Comparison of ENCODE assay signal across 8 mouse cellular contexts in the genomic region with DNA sequence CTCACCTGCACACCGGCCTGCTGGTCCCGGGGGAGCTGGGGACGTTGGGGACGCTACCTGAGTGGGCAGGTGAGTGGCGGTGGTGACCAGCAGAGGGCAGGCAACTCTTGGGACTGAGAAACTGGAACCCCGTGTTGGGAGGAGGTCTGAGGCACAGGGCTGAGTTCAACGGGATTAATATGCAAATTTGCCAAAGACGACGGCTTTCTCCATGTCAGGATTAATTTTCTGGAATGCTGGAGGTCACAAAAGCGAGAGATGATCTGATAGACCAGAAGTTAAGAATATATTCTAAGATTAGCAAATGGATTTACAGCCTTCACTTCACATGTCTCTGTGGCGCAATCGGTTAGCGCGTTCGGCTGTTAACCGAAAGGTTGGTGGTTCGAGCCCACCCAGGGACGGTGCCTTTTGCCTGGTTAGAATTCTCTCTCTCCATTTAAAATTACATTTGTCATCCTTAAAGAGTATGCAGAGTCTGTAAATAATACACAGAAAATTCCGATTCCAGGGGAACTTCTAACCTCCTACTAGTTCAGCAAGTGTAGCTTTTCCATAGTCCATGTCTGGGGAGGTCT. TPM values are rescaled to one million over a fixed set of nuclear protein-coding genes. Genes with fewer than 3 reads are reported as not detected.
DNase-seq lines count a peak whose midpoint lies in the region; ATAC-seq and TF ChIP-seq lines count a peak whose summit lies in the region.

No protein-coding gene starts in this region.

- TF ChIP-seq POLR2A in cortical plate, adult 2 months (IDR thresholded peaks at IDR 0.05; ENCODE audit: extremely low read depth, insufficient read depth, low read length), result no peak

- no peaks in the 10 kb centered on the region for H3K4me1 ChIP-seq in cortical plate, adult 2 months (ENCODE audit: control insufficient read depth, insufficient read depth, low read length)

- TF ChIP-seq CTCF in cortical plate, adult 2 months (IDR thresholded peaks at IDR 0.05; ENCODE audit: extremely low read depth, insufficient read depth, low read length), result 0 out of 2 replicates have a peak, but pooled peaks have one; percentile 39

- ATAC-seq in megakaryocyte progenitor cell, adult 5-6 weeks (replicated peaks; ENCODE audit: poor library complexity), result peak; percentile 29
- ATAC-seq in inflammation-experienced regulatory T-cells, adult 6 months, result no peak

- H3K4me3 ChIP-seq in cortical plate, adult 2 months (ENCODE audit: insufficient read depth, low read length), result peak overlapping the region; percentile 48

- intact Hi-C loops in left cerebral cortex, postnatal 10 days (cut with DNase I), result no loop called here

- peak; percentile 71 for DNase-seq in adipocyte (ENCODE audit: low spot score)
- DNase-seq in gastrocnemius, adult 8-10 months (ENCODE audit: low spot score in 2 of 2), result peak; percentile 48 to 66
- DNase-seq in induced T-regulatory cell, adult 2 months (ENCODE audit: low read depth), result peak; percentile 82
- peak; percentile 74 to 84 for DNase-seq in left cerebral cortex, postnatal 10 days (ENCODE audit: extremely low spot score in 1 of 2, low spot score in 2 of 2)
- DNase-seq in right cerebral cortex, postnatal 36 days (ENCODE audit: low spot score in 2 of 2), result peak; percentile 77 to 80

- no peak overlapping the region for H3K27ac ChIP-seq in cortical plate, adult 2 months (ENCODE audit: insufficient read depth, low read length)

RNA-seq across cellular contexts. Expression of gene Hfe2, which starts 27.4 kb away (rescaled TPM):
- polyA plus RNA-seq in cortical plate, adult 2 months (2012; rRNA removed), result 1.4 and 1.5 TPM in 2 replicates
- 100 to 1,000 TPM; 562 to 917 (median 709) TPM for total RNA-seq in gastrocnemius, adult 8-10 months (2022)
- total RNA-seq in left cerebral cortex, postnatal 10 days (2021), result under 1 TPM; 0.39 to 0.57 TPM
- total RNA-seq in megakaryocyte progenitor cell, adult 5-6 weeks (2015), result not detected in 2 replicates
- not detected in 2 replicates for total RNA-seq in megakaryocyte progenitor cell, adult 5-6 weeks (2017)
- not detected for polyA plus RNA-seq in inflammation-experienced regulatory T-cells, adult 6 months (2017; shearing (Covaris generic))

RNA-seq across cellular contexts. Expression of gene BC107364, which starts 45.4 kb away (rescaled TPM):
- not detected in 2 replicates for polyA plus RNA-seq in cortical plate, adult 2 months (2012; rRNA removed)
- not detected for total RNA-seq in gastrocnemius, adult 8-10 months (2022)
- total RNA-seq in left cerebral cortex, postnatal 10 days (2021), result not detected
- total RNA-seq in megakaryocyte progenitor cell, adult 5-6 weeks (2015), result not detected in 2 replicates
- not detected in 2 replicates for total RNA-seq in megakaryocyte progenitor cell, adult 5-6 weeks (2017)
- polyA plus RNA-seq in inflammation-experienced regulatory T-cells, adult 6 months (2017; shearing (Covaris generic)), result not detected

Comparison
In these comparisons a context has a peak if more than half of its experiments do, and no peak if none do; other contexts are left out.
1. RNA of gene Hfe2, which starts 27.4 kb away (total RNA-seq): 562 to 917 TPM in gastrocnemius, adult 8-10 months; 0.39 to 0.57 TPM in left cerebral cortex, postnatal 10 days and not detected in megakaryocyte progenitor cell, adult 5-6 weeks; every median in the first group is over 100 times any median in the second.
2. Peak in every context shown above with its lines, with median percentiles within 50 percentile points of each other: DNase-seq.